Mouse (Mus musculus) neural tube, postnatal 0 days (tissue): Measurements from ENCODE around the gene Suz12. TPM values are rescaled to one million over a fixed set of nuclear protein-coding genes. Genes with fewer than 3 reads are reported as not detected.

Source experiments
- polyA plus RNA-seq: library from polyadenylated mRNA; unstranded; fragments of >200 nt; fragmentation: Nextera tagmentation; extraction: Ambion mirVana; gene quantifications from 2 replicates; pipeline ENCODE4 v1.2.1, GENCODE M21; 2015

Suz12 gene
- 9.7 and 10.6 TPM in 2 replicates for polyA plus RNA-seq

GRCm38 (mm10) chr11:79992592-79993355, at the start of gene Suz12:
Gene Suz12, plus strand, starts transcription at chr11:79993106.

GRCm38 (mm10) chr11:79962125-79962876, 30.6 kb upstream of the Suz12 start, which contains the start of gene Utp6:
Gene Utp6, minus strand, starts transcription at chr11:79962390.

DNA sequence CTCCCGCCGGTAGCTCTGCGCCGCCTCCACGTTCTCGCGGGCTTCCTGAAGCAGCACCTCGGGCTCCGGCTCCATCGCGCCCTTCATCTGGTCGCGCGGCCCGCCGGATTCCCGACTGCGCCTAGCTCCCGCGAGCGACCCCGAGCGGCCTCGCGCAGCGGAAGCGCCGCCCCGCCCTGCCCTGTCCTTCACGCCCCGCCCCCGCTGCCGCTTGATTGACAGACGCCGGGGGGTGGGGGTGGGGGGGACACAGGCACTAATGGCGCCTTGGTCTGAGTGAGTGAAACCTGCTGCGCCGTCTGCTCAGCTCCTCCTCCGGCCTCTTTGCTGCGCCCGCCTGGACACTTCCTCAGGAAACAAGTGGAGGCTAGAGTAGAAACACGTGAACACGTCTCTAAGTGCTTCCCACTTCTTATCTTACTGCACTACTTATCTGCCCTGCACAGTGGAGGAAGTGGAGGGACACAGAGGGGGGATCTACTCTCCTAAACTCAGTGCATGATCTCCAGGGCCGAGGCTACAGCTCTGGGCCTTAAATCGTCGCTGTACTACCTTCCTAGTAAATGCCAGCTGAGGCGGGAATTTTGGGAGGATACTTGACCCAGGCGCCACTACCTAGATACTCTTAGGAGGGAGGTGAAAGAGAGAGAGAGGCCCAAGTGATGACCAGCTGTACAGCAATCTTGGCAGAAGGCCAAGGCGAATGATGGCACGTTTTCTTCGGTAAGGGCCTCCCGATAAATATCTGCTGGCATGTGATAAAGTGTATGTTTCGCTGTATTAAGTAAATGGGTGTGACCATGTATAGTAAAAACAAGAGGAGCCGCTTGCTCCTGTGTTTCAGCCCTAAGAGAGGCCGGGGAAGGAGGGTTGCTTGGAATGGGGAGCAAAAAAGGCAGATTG, 88.2 kb downstream of the Suz12 start, which contains the start of gene Crlf3:
TSS of gene Crlf3 (minus strand) at position 166 of the 903 bp plus-strand sequence.

Other genes starting within 250 kb of the Suz12 start
- 27.1 and 29.9 TPM in 2 replicates for gene Utp6, start 30.7 kb upstream of the Suz12 start, polyA plus RNA-seq
- gene Crlf3, start 87.9 kb downstream of the Suz12 start, polyA plus RNA-seq: 12.7 and 15.5 TPM in 2 replicates
- 3.3 and 3.8 TPM in 2 replicates for gene Atad5, start 96.3 kb downstream of the Suz12 start, polyA plus RNA-seq
- gene Tefm, start 149.1 kb downstream of the Suz12 start, polyA plus RNA-seq: 20.3 and 24.4 TPM in 2 replicates
- 4.7 and 5.0 TPM in 2 replicates for gene Adap2, start 161.0 kb downstream of the Suz12 start, polyA plus RNA-seq
- gene Rnf135, start 190.7 kb downstream of the Suz12 start, polyA plus RNA-seq: 3.7 and 5.3 TPM in 2 replicates
- 59.0 and 64.0 TPM in 2 replicates for gene Rhot1, start 215.9 kb downstream of the Suz12 start, polyA plus RNA-seq